Mouse (Mus musculus): Measurements from ENCODE around the gene Dusp2.

- TF ChIP-seq MYOG (IDR thresholded peaks at IDR 0.05; ENCODE audit: control insufficient read depth, extremely low read depth, insufficient read length) (no peak), CTCF (IDR thresholded peaks at IDR 0.05; ENCODE audit: control insufficient read depth, insufficient read depth, insufficient read length) (no peak), MAX (IDR thresholded peaks at IDR 0.05) (no peak), MYOD1 (IDR thresholded peaks at IDR 0.05; ENCODE audit: control insufficient read depth, insufficient read length, low read depth) (no peak), USF1 (IDR thresholded peaks at IDR 0.05; ENCODE audit: low read depth) (no peak)
These were observed 35.5 kb downstream of the Dusp2 start for GRCm38 (mm10) chr2:127371484-127371861.

All from C2C12 (cell line).